Mouse (Mus musculus): ENCODE results near the gene Npsr1. TPM values are rescaled to one million over a fixed set of nuclear protein-coding genes. Genes with fewer than 3 reads are reported as not detected.

The Npsr1 gene
- not detected in 2 replicates for polyA plus RNA-seq (2015; fragmentation: Nextera tagmentation; extraction: Ambion mirVana)

DNA sequence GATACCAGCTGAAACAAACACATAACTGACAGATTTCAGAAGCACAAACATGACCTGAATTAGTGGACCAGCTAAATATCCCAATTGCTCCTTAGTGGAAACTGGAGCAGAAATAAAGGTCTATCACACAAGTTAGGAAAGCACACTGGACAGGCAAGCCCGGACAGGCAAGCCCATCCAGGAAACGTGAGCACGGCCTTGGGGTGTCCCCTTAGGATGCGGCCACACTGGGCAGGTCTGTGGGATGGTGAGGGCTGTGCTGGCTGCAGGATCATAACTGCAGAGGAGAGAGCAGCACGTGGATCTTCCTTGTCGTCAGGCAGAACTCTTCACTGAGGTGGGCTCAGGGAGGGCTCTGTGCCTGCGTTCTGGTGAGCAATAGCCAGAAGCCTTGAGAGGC, at the start of gene Npsr1:
Gene Npsr1 (plus strand): TSS at position 301 of the 400 bp plus-strand sequence.
- Histone ChIP-seq H3K9me3 (no peaks in the 10 kb centered on the region), H3K4me1 (no peaks in the 10 kb centered on the region), H3K27me3 (no peaks in the 10 kb centered on the region), H3K4me2 (no peak within 1 kb of the TSS), H3K27ac (no peak within 1 kb of the TSS), H3K36me3 (no peaks in the 10 kb centered on the region), H3K4me3 (no peak within 1 kb of the TSS), H3K9ac (no peak within 1 kb of the TSS)
- WGBS, result 63% methylated on average over 7 of the region's 7 CpGs
- ATAC-seq (ENCODE audit: borderline replicate concordance, extremely low read depth, low FRiP score, low TSS enrichment), result no peak

DNA sequence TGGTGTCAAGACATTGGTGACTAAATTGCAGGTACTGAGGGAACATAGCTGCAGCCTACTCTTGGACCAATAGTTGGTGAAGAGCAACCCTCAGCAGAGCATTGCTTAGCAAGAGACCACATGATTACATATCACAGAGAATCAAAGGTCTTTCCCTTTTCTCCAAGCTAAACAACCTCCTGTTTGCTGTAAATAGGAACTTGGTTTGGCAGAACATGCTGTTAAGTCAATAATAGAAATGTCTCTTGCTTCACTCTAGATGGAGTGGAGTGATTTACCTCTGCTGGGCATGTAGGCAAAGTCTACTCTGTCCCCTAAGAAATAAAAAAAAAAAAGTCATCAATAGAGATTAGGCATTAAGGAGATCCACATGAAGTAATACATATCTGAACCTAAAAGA, 46.3 kb upstream of the Npsr1 start:
- no peaks in the 10 kb centered on the region for H3K27me3 ChIP-seq
- ATAC-seq (ENCODE audit: borderline replicate concordance, extremely low read depth, low FRiP score, low TSS enrichment), result no peak
- H3K9ac ChIP-seq, result no peak overlapping the region
- no peak overlapping the region for H3K27ac ChIP-seq
- H3K36me3 ChIP-seq, result no peaks in the 10 kb centered on the region
- no peaks in the 10 kb centered on the region for H3K4me1 ChIP-seq
- no peak overlapping the region for H3K4me2 ChIP-seq
- no peak overlapping the region for H3K4me3 ChIP-seq
- no peaks in the 10 kb centered on the region for H3K9me3 ChIP-seq

DNA sequence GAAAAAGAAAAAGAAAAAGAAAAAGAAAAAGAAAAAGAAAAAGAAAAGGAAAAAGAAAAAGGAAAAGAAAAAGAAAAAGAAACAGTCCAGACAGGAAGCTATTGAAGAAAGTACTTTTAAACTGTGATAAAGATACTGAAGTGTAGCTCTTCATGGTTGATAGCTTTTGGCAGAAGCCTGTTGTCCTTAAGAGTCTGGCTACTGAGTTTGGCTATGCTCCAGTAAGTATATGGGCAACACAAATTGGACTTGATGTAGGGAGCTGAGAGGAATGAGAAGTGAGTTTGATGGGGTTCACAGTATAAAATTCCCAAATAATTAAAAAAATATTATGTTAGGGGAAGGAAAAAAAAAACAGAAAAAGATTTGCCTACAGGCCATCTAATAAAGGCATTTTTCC, 34.5 kb upstream of the Npsr1 start:
- no peaks in the 10 kb centered on the region for H3K9me3 ChIP-seq
- no peaks in the 10 kb centered on the region for H3K27me3 ChIP-seq
- no peak overlapping the region for H3K4me3 ChIP-seq
- no peaks in the 10 kb centered on the region for H3K4me1 ChIP-seq
- H3K36me3 ChIP-seq, result no peaks in the 10 kb centered on the region
- no peak overlapping the region for H3K9ac ChIP-seq
- no peak for ATAC-seq (ENCODE audit: borderline replicate concordance, extremely low read depth, low FRiP score, low TSS enrichment)
- H3K4me2 ChIP-seq, result no peak overlapping the region
- no peak overlapping the region for H3K27ac ChIP-seq

DNA sequence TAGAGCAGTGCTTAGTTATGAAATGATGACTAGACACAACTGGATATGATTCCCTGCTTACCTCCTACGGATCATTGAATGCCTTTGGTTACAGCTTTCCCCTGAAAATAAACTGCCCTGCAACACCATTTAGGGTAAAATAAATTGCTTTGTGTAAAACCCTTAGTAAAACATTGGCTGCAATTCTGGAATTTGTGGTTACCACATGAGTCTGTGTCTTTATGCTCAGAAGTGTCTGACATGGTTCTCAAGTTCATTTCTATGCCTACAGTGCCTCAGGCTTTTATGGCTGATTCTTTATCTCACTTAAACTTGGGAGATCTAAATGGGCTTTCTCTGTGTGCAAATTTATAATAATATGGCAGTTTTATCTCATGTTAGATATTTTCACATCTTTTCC, 26.1 kb upstream of the Npsr1 start:
- H3K4me1 ChIP-seq, result no peaks in the 10 kb centered on the region
- ATAC-seq (ENCODE audit: borderline replicate concordance, extremely low read depth, low FRiP score, low TSS enrichment), result no peak
- 85% methylated on average over 1 of the region's 1 CpGs for WGBS

DNA sequence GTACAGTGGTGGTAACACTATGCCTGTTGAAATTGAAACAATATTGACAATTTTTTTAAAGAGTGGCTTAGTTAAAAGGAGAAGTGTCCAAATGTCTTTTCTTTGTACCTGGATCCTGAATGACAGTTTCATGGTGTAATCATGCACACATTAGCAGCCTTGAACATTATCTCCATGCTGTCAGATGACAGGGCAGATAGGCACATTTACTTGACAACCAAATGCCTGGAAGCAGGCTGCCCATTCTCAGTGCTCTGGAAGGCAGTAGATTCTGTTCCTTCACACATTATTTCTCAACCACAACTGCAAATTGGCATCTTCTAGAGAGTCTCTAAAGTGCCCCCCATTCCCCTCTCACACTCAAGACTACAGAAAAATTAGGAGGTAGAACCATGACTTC, 20.2 kb upstream of the Npsr1 start:
- no peak for ATAC-seq (ENCODE audit: borderline replicate concordance, extremely low read depth, low FRiP score, low TSS enrichment)
- H3K9me3 ChIP-seq, result no peaks in the 10 kb centered on the region
- no peak overlapping the region for H3K4me3 ChIP-seq

More for the DNA sequence above, 26.1 kb upstream of the Npsr1 start:
- Histone ChIP-seq H3K9ac (no peak overlapping the region), H3K4me2 (no peak overlapping the region), H3K4me3 (no peak overlapping the region), H3K9me3 (no peaks in the 10 kb centered on the region), H3K27me3 (no peaks in the 10 kb centered on the region), H3K36me3 (no peaks in the 10 kb centered on the region), H3K27ac (no peak overlapping the region)

DNA sequence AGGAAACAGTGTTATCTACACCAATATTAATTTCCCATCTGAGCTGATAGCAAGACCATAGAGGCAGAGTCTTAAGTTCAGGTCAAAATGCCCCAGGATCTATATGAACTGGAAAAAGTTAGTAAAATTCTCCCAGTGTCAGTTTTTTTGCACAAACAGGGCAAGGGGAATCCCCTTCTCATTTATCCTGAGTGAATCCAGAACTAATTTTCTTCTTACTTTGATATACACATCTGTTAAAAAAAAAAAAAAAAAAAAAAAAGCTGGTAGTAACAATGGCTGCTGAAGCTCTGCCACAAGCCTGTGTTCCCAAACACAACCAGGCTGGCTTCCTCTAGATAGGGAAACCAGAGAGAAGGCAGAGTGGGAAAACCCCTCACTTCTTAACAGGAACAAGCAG, 5.9 kb upstream of the Npsr1 start:
- H3K9me3 ChIP-seq, result no peaks in the 10 kb centered on the region
- no peak overlapping the region for H3K4me2 ChIP-seq
- H3K4me3 ChIP-seq, result no peak overlapping the region
- H3K27me3 ChIP-seq, result no peaks in the 10 kb centered on the region
- no peak for ATAC-seq (ENCODE audit: borderline replicate concordance, extremely low read depth, low FRiP score, low TSS enrichment)
- no peak overlapping the region for H3K27ac ChIP-seq
- H3K4me1 ChIP-seq, result no peaks in the 10 kb centered on the region
- no peaks in the 10 kb centered on the region for H3K36me3 ChIP-seq
- no peak overlapping the region for H3K9ac ChIP-seq

More for the DNA sequence above, 20.2 kb upstream of the Npsr1 start:
- Histone ChIP-seq H3K27ac (no peak overlapping the region), H3K4me1 (no peaks in the 10 kb centered on the region), H3K9ac (no peak overlapping the region), H3K36me3 (no peaks in the 10 kb centered on the region), H3K27me3 (no peaks in the 10 kb centered on the region), H3K4me2 (no peak overlapping the region)

DNA sequence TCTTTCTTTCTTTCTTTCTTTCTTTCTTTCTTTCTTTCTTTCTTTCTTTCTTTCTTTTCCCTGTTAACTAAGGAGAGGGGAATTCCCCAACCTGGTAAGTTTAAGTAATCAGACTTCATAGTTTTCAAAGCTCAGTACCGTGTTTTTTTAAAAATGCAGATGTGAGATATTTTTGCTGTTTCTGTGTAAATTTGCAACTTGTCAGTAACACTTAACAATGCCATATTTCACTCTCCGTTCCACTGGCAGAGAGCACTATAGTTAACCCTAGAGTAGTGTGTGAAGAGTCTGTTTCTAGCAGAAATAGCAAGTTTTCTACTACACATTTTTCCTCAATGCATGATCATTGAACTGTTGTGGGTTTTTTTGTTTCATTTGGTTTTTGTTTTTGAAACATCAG, 730 bp downstream of the Npsr1 start:
- ATAC-seq (ENCODE audit: borderline replicate concordance, extremely low read depth, low FRiP score, low TSS enrichment), result no peak
- H3K9me3 ChIP-seq, result no peaks in the 10 kb centered on the region
- H3K27ac ChIP-seq, result no peak overlapping the region
- no peaks in the 10 kb centered on the region for H3K36me3 ChIP-seq
- no peak overlapping the region for H3K9ac ChIP-seq
- no peak overlapping the region for H3K4me3 ChIP-seq
- H3K4me1 ChIP-seq, result no peaks in the 10 kb centered on the region
- WGBS, result 29% methylated on average over 2 of the region's 2 CpGs
- no peaks in the 10 kb centered on the region for H3K27me3 ChIP-seq
- H3K4me2 ChIP-seq, result no peak overlapping the region

DNA sequence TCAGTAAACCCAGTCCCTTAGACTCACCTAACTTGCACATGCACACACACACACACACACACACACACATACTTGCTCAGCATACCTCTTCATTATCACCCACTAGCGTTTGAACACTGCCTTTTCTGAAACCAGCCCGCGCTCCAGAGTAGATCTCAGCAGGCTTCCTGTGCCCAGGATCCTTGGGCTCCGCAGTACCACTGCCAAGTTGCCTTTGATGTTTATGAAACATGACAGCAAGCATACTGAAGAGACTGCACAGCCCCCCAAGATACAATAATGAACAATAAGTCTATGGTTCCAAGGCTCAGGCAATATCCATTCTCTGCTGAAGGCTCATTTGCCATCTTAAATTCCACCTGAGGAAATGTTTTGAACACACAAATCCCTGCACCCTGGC, 1.8 kb downstream of the Npsr1 start:
- Histone ChIP-seq H3K36me3 (no peaks in the 10 kb centered on the region), H3K27ac (no peak overlapping the region), H3K4me1 (no peaks in the 10 kb centered on the region), H3K9ac (no peak overlapping the region), H3K9me3 (no peaks in the 10 kb centered on the region), H3K27me3 (no peaks in the 10 kb centered on the region), H3K4me2 (no peak overlapping the region), H3K4me3 (no peak overlapping the region)
- ATAC-seq (ENCODE audit: borderline replicate concordance, extremely low read depth, low FRiP score, low TSS enrichment), result no peak
- WGBS, result 73% methylated on average over 4 of the region's 4 CpGs

DNA sequence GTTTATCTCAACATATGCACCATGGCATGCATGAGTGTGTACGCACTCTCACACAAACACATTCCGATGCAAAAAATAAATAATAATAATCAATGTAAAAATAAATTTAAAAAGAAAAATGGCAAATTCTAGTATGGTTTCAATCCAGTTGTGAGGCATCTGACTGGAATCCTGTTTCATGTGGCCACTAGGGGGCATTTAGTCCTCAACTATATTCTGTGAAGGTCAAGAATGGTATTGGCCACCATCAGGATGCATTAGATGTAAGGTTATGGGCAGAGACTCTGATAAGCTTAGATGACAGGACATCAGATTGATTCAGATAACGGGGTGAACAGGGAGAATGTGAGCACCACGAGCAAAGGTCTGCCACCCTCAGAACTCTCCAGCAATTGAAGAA, 21.6 kb downstream of the Npsr1 start:
- H3K9me3 ChIP-seq, result no peaks in the 10 kb centered on the region
- no peaks in the 10 kb centered on the region for H3K36me3 ChIP-seq
- H3K9ac ChIP-seq, result no peak overlapping the region
- ATAC-seq (ENCODE audit: borderline replicate concordance, extremely low read depth, low FRiP score, low TSS enrichment), result no peak
- no peak overlapping the region for H3K4me3 ChIP-seq
- H3K27me3 ChIP-seq, result no peaks in the 10 kb centered on the region
- H3K4me2 ChIP-seq, result no peak overlapping the region
- no peaks in the 10 kb centered on the region for H3K4me1 ChIP-seq
- 39% methylated on average over 4 of the region's 4 CpGs for WGBS
- H3K27ac ChIP-seq, result no peak overlapping the region

DNA sequence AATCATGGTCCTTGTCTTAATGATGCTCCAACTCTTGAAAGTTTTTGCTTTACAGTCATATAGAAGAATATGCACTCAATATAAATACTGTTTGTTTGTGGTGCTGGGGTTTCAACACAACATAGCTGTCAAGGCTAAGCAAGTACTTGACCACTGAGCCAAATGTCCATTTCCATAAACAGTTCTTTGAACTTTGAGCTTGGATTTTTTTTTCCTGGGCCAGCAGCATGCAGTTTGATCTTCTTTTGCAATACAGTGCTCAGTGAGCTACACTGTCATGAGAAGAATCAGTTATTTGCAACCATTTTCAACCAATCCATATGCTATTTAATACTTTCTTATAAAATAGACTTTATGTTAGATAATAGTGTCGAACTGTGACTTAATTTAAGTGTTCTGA, 35.3 kb downstream of the Npsr1 start:
- H3K36me3 ChIP-seq, result no peaks in the 10 kb centered on the region
- no peak overlapping the region for H3K4me2 ChIP-seq
- no peak overlapping the region for H3K27ac ChIP-seq
- H3K9ac ChIP-seq, result no peak overlapping the region
- no peaks in the 10 kb centered on the region for H3K9me3 ChIP-seq
- H3K4me1 ChIP-seq, result no peaks in the 10 kb centered on the region
- no peak for ATAC-seq (ENCODE audit: borderline replicate concordance, extremely low read depth, low FRiP score, low TSS enrichment)
- H3K4me3 ChIP-seq, result no peak overlapping the region
- WGBS, result 80% methylated on average over 1 of the region's 1 CpGs
- H3K27me3 ChIP-seq, result no peaks in the 10 kb centered on the region

DNA sequence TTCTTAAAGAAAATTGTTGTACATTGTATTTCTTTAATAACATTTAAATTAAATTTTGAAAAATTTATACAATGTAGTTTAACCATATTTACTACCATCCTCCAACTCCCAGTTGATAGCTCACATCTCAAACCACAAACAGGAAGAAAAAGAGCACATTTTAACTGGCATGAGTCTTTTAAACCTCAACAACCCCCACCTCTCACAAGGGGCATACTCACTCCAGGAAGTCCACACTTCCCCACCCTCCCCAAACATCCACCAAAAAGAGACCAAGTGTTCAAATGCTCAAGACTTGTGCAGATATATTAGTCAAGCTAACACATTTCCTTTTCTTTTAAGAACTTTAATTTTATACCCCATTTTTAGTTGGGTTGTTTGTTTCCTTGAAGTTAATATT, 38.6 kb downstream of the Npsr1 start:
- Histone ChIP-seq H3K4me1 (no peaks in the 10 kb centered on the region), H3K9ac (no peak overlapping the region), H3K4me3 (no peak overlapping the region), H3K27me3 (no peaks in the 10 kb centered on the region), H3K36me3 (no peaks in the 10 kb centered on the region), H3K4me2 (no peak overlapping the region), H3K9me3 (no peaks in the 10 kb centered on the region), H3K27ac (no peak overlapping the region)
- ATAC-seq (ENCODE audit: borderline replicate concordance, extremely low read depth, low FRiP score, low TSS enrichment), result no peak

DNA sequence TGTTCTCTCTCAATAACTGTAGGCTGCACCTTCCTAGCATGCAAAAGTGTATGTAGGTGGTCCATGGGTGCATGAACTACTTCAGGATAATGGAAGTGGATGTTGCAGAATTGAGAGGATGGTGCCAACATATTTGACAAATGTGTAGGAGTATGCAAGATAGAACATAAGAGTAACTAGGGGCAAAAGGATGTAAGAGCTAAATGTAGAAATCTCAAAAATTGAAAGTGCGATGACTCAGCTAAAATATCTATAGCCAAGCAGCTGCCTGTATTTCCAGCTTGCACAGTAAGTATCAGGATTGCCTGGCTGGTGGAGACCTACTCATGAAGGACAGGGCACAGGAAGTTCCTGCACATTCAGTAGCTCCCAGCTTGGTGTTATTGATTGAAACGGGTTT, 46.5 kb downstream of the Npsr1 start:
- Histone ChIP-seq H3K36me3 (no peaks in the 10 kb centered on the region), H3K4me1 (no peaks in the 10 kb centered on the region), H3K9ac (no peak overlapping the region), H3K9me3 (no peaks in the 10 kb centered on the region), H3K4me2 (no peak overlapping the region), H3K4me3 (no peak overlapping the region), H3K27me3 (no peaks in the 10 kb centered on the region), H3K27ac (no peak overlapping the region)
- no peak for ATAC-seq (ENCODE audit: borderline replicate concordance, extremely low read depth, low FRiP score, low TSS enrichment)
- 80% methylated on average over 2 of the region's 2 CpGs for WGBS

DNA sequence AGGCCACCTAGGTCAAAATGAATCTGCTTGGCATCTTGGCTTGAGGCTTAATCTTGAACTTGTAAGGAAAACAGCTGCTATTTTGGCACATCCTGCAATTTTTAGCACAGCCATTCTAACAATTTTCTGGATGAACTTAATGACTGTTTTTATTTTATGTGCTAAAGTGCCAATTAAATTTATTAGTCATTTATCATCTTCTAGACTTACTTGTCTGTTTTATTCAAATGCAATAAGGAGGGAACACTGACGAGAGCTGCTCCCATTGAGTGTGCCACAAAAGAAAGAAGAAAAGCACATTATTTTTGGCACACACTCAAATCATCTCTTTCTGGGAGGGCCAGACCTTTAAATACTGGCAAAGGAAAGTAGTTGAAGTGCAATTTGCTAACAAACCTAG, 59.4 kb downstream of the Npsr1 start:
- Histone ChIP-seq H3K4me3 (no peak overlapping the region), H3K4me1 (no peaks in the 10 kb centered on the region), H3K4me2 (no peak overlapping the region), H3K27ac (no peak overlapping the region), H3K27me3 (no peaks in the 10 kb centered on the region), H3K9me3 (no peaks in the 10 kb centered on the region), H3K36me3 (no peaks in the 10 kb centered on the region), H3K9ac (no peak overlapping the region)
- ATAC-seq (ENCODE audit: borderline replicate concordance, extremely low read depth, low FRiP score, low TSS enrichment), result no peak
- 38% methylated on average over 1 of the region's 1 CpGs for WGBS
